Mouse (Mus musculus) naive thymus-derived CD4-positive, alpha-beta T cell, adult 2 months (primary cell): ENCODE measurements around the gene Ppp1r12b.

Experiments
- DNase-seq: peaks from one replicate; pipeline ENCODE4 v3.0.0-alpha.2; 2011; ENCODE audit warnings: low read depth

The Ppp1r12b gene

DNA sequence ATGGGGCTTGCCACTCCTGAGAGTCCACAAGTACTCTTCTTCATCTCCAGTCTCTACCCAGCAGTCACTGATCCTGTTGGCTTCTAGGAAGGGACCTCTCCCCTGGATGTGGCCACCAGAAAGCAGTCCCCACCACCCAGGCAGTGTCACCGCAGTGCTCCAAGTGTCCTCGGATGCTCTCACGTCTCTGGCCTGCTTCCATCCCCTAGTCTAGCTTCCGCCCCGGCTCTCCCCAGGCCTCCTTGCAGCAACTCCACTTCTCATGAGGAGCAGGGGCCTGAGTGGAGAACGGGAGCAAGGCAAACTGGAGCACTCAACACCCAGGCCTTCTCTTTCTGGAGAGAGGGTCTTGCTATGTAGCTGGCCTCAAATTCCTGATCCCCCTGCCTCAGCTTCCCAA is 196.6 kb downstream of the Ppp1r12b start:
- no peak for DNase-seq

DNA sequence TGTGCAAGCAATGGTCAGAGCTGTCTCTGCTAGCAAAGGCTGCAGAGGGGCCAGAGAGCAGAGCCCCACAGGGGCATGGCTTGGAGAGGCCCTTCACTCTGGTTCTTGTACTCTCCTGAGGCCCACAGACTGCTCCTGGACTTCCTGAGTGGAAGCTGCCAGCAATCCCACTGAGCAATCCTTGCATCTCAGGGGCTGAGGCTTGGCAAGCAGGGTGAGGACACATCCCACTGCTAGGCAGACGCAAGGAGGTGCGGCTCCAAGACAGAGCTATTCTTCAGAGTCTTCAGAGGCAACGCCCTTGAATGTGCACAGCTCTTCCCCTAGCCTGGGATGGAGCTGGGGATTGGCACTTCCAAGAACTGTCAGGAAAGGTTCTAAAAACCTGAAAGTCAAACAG is 198.5 kb downstream of the Ppp1r12b start:
- no peak for DNase-seq

DNA sequence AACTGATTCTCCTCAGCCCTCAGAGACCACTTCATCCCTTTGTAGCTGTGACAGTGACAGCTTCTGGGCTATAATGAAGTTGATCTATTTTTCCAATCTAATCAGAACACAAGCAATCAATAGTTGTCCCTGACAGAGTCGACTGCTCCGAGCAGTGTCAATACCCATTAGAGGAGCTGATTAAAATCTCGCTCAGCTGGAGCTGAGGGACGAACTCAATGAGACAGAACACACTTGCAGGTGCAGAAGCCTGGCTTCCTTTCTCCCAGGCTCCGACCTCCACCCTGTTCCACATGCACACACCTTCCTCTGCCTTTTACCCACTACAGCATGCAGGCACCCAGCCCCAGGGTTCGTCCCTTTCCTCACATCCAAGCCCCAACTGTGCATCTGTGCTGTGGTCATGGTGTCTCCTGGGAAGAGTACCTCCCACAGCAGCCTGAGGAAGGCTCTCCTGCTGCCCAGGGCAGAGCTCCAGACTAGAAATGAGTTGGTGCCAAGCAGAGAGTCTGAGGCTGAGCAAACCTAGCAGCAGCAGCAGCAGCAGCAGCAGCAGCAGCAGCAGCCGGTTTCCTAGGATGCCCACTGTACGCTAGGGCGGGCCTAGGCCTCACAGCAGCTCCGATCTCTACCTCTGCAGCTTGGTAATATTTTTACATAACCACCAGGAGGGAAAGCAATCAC is 199.4 kb downstream of the Ppp1r12b start:
- no peak for DNase-seq

DNA sequence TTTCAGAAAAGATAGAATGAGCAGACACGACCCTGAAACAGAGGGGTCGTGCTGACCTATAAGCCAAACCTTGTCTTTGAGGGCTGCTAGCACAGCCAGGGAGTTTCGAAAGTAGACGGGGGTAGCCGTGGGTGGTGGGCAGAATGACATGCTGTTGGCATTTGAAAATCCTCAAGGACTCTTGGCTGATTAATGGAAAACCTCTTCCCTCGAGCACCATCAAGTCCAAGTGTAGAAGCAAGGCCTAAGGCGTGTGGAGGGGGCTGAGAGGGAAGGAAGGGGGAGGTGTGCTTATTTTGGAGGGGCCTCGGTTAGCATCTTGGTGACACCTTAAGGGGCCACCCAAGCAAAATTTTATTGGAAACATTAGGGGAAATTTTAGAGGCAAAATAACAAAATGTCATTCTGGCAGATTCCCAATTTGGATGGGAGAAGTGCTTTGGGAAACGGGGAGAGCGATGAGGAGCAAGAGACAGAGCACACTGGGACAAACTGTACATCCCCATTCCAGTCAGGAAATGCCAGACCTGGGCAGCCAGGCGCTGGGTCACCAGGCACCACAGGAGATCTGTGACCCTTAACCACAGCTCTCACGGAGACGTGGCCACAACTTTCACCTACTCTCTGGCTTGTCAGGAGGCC is 200.1 kb downstream of the Ppp1r12b start:
- no peak for DNase-seq

DNA sequence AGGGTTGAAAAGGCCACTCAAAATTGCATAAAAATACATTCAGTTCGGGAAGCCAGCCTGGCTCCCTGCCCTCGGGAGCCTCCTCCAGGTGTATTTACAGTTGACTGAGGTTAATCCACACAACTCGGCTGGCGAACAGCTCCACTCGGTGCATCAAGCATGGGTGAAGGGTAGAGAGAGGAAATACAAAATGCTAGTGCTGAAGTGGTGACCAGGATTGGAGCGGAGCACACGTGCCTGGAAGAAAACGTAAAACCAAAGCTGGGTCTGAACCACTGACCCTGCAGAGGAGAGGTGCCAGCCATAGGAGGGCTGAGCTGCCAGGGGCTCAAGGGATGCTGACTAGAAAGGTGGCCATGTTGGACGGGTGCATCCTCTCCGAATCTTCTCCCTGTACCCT is 200.9 kb downstream of the Ppp1r12b start:
- no peak for DNase-seq

DNA sequence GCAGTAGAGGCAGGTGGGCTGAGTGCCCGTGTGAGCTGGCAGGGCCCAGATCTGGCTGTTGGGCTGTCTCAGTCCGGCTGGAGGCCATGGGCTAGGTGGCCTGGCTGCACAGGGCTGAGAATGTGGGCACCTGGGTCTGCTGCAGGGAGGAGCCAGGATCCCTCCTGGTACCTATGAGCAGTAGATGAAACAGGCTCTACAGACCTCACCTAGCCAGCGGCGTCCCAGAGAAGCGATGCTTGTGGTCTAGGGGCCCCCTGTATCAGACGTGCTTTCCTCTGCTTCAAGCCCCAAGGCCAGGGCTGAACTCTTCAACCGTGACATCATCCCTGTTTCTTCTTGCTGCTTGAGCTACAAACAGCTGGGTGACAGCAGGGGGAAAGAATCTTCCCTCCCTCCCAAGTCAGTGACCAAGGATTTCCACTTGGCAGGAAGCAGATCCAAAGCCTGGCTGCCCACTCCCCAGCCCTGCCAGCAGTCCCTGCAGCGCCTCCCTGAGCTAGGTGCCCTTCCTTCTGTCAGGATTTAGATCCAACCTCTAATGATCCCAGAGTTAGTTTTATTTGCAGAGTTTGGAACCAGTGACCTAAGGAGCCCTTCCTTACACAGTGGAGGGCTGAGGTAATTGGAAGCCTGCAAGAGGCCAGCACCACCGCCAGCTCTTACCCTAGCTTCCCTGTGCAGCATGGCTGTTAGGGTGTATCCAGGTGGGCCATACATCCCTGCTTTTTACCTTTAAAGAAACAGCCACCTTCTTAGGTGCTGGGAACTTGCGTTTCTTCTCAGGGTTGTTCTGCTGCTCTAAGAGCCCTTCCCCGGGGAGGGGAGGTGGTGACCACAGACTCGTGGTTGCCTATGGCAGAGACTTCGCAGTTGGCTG is 201.8 kb downstream of the Ppp1r12b start:
- no peak for DNase-seq

DNA sequence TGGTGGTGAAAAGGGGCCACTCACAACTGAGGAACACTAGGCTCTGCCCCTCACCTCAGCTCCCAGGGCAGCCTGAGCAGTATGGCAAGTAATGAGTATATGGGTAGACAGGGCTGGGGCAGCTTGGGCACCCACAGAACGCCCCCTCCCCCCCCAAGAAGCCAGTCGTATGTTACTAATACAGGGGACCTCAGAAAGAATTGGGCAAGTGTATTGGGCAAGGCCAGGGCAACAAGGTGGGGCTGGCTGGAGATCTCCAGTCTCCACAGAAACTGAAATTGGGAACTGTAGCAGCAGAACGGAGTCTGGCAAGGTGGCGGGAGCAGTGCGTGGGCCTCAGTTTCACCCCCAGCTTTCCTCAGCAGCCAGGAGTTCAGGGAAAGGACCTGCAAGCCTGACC is 203.3 kb downstream of the Ppp1r12b start:
- no peak for DNase-seq

DNA sequence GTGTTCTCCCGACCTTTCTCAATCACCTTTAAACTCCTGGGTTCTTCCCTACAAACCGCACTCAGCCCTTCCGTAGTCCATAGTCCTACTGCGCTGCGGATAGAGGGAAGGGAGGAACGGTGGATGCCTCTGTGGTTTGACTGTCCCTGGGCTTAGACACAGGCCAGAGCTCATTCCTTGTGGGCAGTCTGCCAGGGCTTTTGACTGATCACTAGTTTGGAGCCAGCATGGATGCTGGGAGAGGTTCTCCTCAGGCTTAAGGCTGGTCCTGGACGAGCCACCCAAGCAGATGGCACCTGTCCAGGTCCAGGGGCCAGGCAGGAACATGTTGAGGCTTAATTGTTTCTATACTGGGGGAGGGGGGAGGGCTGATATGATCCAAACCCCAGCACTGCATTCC is 205.9 kb downstream of the Ppp1r12b start:
- DNase-seq = no peak

DNA sequence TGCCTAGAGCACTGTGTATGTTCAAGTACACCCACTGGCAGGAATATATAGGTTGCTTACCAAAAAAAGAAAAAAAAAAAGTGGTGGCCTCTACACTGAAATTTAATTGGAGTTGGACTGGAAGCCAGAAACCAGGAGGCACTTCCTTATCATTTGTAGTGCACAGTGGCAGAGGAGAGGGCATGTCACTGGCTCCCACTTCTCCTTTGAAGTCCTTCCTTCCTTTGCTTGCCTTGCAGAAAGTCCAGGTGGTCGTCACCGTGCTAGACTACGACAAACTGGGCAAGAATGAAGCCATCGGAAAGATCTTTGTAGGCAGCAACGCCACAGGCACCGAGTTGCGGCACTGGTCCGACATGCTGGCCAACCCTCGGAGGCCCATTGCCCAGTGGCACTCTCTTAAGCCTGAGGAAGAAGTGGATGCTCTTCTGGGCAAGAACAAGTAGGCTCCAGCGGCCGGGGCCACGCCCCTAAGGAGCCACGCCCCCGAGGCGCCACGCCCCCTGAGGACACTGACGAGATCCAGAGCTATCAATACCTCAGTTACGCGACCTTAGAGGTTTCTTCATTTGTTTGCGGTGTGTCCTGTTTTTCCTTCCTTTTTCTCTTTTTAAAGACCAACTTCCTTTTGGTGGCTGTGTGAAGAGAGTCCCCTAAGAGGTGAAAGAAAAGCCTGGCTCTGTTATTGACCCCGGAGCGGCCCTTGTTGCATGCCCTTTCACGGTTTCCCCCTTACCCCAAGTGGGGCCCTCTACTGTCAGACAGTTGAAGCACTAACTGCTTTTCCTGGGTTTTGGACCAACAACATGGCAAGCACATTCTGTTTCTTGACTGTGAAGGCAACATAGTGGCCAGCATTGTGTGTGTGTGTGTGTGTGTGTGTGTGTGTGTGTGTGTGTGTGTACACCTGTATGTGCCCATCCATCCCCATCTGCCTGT is 208.2 kb downstream of the Ppp1r12b start:
- peak; percentile 75 for DNase-seq

DNA sequence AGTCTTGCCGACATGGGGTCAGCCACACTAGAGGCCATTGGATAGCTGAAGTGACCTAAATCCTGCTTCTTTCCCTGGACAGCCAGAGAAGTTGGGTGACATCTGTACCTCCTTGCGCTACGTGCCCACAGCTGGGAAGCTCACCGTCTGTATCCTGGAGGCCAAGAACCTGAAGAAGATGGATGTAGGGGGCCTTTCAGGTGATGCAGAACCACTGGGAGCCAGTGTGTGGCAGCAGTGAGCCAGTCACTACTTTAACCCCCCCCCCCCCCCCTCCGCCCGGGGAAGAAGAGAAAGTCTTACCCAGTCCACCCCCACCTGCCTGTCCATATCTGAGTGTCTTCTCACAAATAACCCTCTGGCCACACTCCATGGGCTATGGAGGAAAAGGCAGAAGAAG is 210.1 kb downstream of the Ppp1r12b start:
- DNase-seq = peak; percentile 44

DNA sequence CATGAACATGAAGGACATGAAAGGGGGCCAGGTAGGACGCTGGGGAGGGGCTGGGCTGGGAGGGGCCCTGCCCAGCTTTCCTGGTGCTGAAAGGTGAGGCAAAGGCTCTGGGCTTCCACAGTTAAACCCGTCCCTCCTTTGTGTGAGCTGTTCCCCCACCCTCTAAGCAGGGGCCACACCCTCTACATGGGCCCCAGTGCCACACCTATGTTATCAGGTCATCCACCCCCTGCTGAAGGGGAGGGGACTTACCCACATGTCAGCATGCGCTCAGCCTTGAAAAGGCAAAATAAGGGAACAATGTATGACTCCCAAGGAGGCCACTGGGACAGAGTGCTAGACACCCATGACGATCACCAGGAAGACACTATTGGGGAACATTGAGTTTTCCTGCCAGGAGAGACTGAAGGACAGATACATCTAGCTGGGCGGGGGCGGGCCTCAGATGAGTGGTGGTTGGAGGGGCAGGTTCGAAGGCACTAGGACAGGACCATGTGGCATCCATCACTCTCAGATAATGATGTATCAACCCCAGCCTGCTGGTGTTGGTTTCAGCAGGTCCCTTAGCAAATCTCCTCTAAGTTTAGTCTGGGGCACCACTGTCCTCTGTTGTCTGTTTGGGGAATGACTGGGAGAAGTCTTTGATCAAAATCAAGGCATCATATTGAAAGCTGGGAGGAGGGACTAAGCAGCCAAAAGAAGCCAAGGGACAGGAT is 213.6 kb downstream of the Ppp1r12b start:
- no peak for DNase-seq

DNA sequence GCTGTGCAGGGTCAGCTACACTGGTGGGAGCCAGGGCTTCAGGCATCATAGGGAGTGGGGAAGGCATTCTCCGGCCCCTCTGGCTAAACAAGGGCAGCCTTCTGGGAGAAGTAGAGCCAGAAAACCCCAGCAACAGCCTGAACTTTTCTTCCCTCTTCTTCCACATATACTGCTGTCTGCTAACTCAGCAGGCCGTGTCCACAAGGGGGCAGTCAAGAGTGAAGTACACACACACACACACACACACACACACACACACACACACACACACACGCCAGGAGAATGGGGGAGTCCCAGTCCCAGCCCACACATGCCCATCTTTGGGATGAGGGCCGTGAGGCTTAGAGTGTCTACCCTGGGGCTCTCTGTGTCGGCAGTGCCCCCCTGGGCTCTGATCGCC is 214.3 kb downstream of the Ppp1r12b start:
- no peak for DNase-seq

DNA sequence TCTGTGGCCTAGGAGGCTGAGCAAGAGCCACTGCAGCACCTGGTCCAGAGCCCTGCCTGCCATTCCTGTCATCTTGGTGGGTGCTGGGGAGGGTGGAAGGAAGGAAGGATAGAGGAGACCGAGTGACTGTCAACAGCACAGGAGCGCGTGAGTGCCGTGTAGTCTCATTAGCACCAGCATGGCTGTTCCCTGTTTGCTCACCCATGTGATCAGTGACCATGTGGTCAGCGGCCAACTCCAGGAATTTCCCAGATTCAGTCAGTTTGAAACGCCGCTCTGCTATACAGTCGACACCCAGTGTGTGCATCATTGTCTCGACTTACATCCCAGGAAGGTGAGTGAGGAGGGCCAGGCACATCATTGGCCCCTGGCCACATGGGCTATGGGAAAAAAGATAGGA is 218.3 kb downstream of the Ppp1r12b start:
- DNase-seq = no peak

DNA sequence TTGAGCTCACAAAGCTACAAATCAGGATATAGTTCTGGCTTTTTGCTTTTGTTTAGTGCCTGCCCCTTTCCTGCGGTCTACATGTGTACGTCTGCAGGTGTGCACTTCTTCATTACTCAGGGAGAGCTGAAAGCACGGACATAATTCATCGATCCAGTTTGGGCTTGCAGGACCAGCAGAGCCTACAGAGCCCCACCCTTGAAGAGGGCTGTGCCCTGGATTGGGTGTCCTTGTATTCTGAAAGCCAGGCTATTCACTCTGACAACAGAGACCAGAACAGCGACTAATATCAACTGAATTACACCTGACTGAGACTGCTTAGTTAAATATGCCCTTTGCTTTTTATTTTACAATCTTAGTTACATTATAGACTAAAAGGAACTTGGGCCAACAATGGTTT is 222.1 kb downstream of the Ppp1r12b start:
- DNase-seq = no peak

DNA sequence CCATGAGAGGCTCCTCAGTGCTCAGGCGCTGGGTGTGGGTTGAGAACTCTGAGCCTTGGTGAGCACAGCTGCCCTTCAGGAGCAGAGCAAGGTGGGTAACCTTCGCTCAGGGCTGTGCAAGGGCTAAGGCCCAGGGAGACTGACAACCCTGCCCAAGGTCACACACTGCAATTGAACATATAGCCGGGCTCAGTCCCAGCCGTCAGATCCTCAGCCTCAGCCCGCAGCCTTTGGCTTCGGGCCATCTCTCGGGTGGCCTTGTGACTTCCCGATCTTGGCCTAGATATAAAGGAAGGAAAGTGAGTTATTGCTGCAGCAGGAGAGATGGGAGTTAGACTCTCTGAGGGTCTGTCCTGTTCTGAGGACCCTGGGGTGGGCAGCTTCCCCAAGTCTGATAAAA is 228.5 kb downstream of the Ppp1r12b start:
- DNase-seq = no peak

DNA sequence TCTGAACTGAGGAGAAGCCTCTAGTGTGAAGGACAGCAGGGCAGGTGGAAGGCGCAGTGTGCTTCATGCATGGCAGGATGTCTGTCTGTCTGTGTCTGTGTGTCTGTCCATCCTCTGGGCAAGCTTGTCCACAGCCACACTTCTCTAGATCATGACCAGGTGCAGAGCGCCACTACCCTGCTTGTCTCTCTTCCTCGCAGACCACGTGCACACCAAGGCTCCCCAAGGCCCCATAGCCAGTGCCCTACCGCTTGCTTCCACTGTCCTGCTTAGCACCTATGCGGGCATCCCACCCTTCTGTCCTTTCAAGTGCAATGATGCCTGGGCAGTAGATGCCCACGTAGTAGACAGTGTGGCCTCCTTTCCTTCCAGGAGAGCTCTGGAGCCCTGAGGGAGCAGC is 229.3 kb downstream of the Ppp1r12b start:
- no peak for DNase-seq

DNA sequence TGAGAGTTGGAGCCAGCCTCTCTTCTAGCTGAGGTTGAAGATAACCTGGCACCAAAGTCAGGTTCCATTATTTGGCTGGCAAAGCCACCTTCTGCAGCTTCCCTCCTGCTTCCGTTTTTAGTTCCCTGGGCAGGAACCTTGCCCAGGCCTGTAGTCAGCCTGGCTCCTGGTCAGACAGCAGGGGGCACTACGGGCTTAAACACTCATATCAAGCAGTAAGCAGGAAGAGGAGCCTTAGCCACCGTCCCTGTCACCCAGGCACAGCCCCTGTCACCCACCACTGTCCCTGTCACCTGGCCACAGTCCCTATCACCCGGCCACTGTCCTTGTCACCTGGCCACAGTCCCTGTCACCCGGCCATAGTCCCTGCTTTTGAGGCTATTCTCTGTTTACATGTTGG is 230.5 kb downstream of the Ppp1r12b start:
- no peak for DNase-seq

DNA sequence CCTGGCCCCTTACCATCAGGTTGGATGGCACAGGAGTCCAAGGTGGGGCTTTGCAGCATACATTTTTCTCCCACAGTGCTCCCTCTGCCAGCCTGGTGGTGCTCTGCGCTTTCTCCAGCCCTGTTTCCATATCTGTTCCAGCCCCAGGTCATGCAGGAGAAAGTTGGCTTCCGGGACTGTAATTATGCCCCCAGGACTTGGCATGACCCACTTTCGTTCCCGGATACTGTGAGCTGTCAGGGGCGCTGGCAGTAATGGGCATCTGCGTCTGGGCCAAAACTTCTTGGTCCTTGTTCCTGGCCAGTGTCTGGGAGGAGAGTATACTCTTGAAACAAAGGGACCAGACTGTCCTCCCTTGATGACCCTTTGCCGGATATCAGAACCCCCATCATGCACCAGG is 232.9 kb downstream of the Ppp1r12b start:
- DNase-seq = no peak

DNA sequence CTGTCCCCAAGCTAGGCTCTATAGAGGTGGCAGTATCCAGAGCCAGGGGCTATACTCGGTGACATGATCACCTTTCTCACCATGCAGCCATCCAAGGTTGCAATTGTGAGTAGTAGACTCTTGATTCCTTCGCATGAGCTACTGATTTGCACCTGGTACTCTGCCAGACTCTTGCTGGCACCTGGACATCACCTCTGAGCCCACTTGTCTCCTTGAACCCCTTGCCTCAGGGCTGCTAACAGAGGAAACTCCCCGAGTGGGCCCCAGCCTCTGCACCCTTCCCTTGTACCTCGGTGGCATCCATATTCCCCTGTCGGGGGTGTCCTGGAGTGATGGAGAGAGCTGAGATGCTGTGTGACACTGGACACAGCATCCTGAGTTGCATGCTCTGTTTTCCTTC is 234.3 kb downstream of the Ppp1r12b start:
- DNase-seq = no peak

DNA sequence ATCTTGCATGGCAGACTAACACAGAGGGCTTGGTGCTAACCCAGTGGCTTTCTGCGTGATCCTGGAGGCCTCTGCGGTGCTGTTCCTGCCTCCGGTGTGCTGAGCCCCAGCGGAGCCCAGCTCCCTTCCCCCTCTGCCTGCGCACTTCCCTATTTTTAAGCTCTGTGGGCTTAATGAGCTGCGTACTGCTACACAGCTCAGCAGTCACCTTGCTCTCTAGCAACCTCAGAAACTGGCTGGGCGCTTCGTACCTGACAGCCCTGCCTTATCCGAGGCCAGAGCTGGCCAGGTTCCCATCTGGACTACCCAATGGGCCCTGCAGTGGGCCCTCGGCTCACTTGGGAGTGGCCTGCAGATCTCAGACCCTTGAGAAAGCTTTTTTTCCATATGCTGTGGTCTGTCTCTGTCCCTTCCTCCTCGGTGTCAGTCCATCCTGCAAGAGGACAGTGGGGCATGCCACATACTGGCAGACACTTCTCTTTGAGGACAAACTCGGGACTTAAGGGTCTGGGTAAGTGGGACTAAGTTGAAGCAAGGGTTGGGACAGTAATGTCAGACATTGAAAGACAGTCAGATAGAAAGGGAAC is 235.9 kb downstream of the Ppp1r12b start:
- no peak for DNase-seq

DNA sequence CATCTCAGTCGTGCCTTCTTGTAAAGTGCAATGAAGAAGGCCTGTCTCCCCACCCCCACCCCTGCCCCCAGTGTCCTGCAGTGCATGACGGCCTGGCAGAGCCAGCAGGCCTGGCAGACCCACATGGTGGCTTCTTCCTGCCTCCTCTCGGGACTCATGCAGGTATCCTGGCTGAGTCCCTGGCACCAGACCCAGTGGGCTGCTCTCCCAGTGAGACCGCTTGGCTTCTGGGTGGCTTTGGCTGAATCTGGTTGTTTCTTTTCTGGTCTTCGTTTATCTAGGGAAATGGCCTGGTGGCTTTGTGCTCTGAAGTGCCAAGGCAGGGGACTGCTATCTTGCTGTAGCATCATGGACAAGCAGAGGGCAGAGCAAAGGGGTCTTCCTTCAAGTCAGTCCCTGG is 240.7 kb downstream of the Ppp1r12b start:
- no peak for DNase-seq
